Mouse (Mus musculus) monocyte, adult 2 months (primary cell): ENCODE measurements around the gene Cand2.

ENCODE experiments used
- DNase-seq, 2 experiments: peaks; one replicate each; pipeline ENCODE4 v3.0.0; 2022; ENCODE audit warnings: low spot score in 2 of 2, low read depth in 1 of 2

Cand2 gene

GRCm38 (mm10) chr6:115772604-115773003 lies 1.7 kb upstream of the Cand2 start:
- DNase-seq = no peak

GRCm38 (mm10) chr6:115773966-115774413 lies 348 bp upstream of the Cand2 start:
- no peak for DNase-seq

DNA sequence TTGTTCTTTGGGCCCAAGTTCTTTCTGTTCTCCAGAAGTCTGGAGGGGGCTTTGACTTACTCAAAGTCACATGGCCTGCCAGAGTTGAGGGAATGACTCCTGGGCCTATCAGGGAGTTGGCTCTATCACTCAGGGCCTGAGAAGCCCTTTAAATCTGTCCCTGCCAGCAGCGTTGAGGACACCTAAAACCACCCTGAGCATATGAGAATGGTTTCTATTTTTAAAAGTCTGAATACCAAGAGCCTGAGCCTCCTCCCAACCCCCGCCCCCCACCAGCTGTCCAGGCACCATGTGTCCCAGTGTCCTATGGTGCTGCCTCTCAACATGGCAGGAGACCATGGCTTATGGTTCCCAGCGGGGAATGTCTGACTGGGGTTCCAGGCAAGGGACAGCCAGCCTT lies 1.5 kb downstream of the Cand2 start:
- no peak for DNase-seq

DNA sequence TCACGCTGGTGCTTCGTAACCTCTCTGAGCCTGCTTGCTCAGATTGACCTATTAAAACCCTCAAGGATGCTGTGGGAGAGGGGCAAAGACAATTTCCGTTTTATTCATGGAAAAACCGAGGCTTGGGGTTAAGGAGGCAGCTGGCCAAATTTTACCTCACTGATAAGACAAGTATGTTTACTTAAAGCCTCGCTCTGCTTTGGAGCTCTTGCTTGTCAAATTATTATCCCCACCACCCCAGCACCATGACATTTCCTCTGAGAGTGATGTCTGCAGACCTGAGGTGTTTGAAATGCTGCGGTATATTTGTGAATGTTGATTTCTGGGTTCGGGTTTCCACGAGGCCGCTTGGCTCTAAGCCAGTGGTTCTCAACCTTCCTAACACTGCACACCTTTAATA lies 2.0 kb downstream of the Cand2 start:
- no peak for DNase-seq

GRCm38 (mm10) chr6:115782781-115783180 lies 8.4 kb downstream of the Cand2 start:
- DNase-seq = no peak

GRCm38 (mm10) chr6:115791016-115791415 lies 16.7 kb downstream of the Cand2 start:
- no peak for DNase-seq

GRCm38 (mm10) chr6:115791842-115792686 lies 17.7 kb downstream of the Cand2 start:
- no peak for DNase-seq

- no peak for DNase-seq
Observed at GRCm38 (mm10) chr6:115792691-115793215, 18.4 kb downstream of the Cand2 start.

DNA sequence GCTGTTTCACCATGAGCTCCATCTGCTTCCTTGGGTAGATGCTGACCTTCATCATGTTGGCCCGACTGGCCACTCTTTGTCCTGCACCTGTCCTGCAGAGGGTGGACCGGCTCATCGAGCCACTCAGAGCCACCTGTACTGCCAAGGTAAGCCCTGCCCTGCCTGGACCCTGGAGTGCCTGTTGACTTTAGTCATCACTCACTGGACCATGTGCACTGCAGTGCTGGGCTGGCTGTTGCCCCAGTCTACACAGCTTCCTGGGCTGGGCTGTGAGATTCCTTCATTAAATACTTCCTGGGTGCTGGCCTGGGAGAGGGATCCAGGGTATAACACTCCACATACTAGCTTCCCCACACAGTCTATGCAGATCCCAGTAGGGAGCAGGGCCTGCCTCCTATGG lies 27.5 kb downstream of the Cand2 start:
- no peak for DNase-seq

DNA sequence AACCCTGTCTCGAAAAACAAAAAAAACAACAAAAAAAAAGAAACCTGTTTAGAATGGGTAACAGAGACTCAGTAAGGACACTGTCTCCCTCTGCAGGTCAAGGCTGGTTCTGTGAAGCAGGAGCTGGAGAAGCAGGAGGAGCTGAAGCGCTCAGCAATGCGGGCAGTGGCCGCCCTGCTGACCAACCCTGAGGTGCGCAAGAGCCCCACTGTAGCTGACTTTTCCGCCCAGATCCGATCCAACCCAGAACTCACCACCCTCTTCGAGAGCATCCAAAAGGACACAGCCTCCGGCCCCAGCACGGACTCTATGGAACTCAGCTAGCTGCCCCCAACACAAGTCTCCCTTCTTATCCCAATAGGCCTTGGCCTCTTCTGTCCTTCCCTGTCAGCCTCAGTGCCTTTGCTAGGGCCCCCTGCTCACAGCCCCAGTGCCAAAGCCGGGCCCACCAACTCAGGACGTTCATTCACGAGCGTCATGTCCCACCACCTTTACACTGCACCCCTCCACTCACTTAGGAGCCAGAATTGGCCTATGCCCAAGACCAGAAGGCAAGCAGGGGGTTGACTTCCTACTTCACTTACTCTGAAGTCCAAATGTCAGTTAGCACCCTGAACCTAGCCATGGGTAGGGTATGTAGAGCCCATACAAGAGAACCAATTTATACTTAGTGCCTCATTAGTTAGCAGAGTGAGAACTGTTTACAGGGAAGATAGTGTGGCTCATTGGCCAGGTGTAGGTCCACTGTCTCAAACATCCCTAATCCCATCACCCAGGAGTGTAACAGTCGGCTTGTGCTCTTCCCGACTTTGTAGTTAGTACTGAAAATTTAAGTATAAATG lies 29.4 kb downstream of the Cand2 start:
- DNase-seq = no peak

GRCm38 (mm10) chr6:115804432-115805192 lies 30.3 kb downstream of the Cand2 start:
- no peak for DNase-seq

GRCm38 (mm10) chr6:115807464-115808195 lies 33.3 kb downstream of the Cand2 start:
- DNase-seq = no peak

- no peak for DNase-seq
Observed at GRCm38 (mm10) chr6:115808196-115808487, 33.8 kb downstream of the Cand2 start.

DNA sequence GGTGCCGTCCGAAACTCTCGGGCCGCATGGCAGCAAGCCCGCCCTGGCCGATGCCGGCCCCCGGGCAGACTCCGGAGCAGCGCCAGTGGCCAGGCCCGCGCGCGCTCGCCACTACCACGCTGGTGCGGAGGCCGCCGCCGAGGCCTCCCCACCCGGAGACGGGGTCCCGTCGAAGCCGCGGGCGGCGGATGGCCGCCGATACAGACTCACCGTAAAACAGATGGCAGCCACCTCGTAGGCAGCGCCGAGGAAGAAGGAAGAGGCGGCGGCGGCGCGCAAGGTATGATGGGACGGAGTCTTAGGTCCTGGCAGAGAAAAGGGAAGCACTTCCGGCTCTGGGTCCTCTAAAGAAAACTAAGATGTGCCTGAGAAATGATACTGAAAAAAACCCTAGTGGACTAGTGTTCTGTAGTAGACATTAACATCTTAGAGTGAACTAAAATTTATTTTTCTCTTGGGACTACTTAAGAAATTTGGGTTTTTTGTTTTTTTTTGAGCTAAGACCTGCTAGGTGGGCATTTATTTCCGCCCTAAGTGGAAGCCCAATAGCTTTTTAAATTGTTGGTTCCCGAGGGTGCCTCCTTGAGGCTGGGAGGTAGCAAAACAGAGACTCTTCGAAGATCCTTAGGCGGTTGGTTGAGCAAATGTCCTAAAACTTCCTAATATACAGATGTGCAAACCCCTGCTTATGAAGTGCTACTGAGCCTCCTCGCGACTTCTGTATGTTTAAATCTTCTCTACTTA lies 34.3 kb downstream of the Cand2 start, which contains the start of gene Rpl32:
Gene Rpl32 (minus strand): TSS at position 260 of the 744 bp plus-strand sequence.
- peak; percentile 62 to 80 for DNase-seq

GRCm38 (mm10) chr6:115811606-115812005 lies 37.3 kb downstream of the Cand2 start:
- no peak for DNase-seq

GRCm38 (mm10) chr6:115814104-115814503 lies 39.8 kb downstream of the Cand2 start:
- peak; percentile 39 to 43 for DNase-seq

GRCm38 (mm10) chr6:115815041-115815440 lies 40.7 kb downstream of the Cand2 start:
- DNase-seq = no peak

DNA sequence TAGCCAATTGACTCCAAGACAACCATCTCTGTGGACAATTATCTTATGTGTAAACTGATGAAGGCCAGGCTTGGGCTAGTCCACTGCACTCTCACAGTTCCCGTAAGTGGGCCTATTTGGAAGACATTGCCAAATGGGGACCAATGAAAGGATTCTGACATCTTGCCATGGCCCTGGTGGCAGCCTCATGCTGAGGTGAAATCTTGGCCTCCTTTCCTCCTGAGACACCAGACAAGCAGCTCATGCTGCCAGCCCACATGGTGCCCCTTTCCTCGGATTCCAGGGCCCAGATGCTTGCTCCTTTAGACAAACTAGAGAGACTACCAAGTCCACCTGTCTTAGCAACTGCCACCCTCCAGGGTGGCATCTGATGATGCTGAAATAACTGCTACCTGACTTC lies 43.8 kb downstream of the Cand2 start:
- no peak for DNase-seq

- DNase-seq = no peak
Observed at GRCm38 (mm10) chr6:115821216-115821993, 47.1 kb downstream of the Cand2 start.
